In the genomic region with DNA sequence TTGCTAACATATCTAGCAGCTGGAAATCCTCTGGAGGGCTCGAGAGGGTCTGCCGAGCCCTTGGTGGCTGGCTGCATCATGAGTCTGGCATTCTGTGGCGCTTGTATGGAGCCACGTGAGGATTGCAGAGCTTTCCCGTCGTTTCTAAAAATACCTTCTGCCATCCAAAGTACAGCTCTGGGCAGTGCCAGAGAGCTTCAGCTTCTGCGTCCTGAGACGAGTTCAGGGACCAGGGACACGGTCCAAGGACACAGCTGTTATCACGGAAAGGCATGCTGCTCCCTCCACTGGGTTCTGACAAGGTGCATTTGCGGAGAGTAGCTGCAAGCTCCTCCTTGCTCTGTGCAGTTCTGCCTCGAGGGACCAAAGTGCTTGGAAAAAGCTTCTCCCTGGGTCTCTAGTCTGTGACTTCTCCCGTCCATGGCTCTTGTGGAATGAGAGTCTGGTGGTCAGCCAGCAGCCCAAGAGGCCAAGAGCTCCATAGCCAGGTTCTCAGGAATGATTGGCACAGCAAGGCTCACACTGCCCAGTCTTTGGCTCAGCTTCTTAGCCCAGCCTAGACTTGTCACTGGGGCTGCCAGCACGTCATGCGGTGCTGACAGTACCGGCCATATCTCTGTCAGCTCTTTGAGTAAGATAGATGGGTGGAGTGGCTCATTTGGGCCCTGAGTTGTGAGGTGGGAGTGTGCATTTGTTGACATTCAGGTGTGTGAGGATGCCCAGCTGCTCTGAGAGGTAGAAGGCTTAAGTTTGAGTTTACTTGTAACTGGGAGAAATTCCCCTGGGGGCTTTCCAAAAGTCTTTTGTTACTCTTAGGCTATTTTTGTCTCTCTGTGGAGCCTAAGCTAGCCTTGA, we compare ENCODE assay signal across 9 mouse cellular contexts. TPM values are rescaled to one million over a fixed set of nuclear protein-coding genes. Genes with fewer than 3 reads are reported as not detected.
A peak's percentile ranks its signal among the peaks of the same experiment; 100 is the strongest.
DNase-seq lines count a peak whose midpoint lies in the region; ATAC-seq and TF ChIP-seq lines count a peak whose summit lies in the region.
"Had no signal": no experiment of that assay in that cellular context is flagged by ENCODE, and none has a peak within 500 bp of the region (broad histone marks: within the 10 kb centered on the region; RNA-seq: fewer than 3 reads in every experiment).

No protein-coding gene starts in this region.

- no peak for TF ChIP-seq POLR2A in olfactory bulb, adult 2 months (IDR thresholded peaks at IDR 0.05; ENCODE audit: insufficient read depth, low read depth, low read length)

- intact Hi-C loops in left cerebral cortex, adult 2 months (cut with DNase I): no loop called here
- intact Hi-C loops in left cerebral cortex, postnatal 36 days (cut with DNase I): no loop called here

- DNase-seq in left cerebral cortex, adult 2 months (ENCODE audit: extremely low spot score in 1 of 2, low spot score in 2 of 2): no peak
- no peak for DNase-seq in left cerebral cortex, postnatal 36 days (ENCODE audit: low spot score in 2 of 2)
- peak; percentile 86 for DNase-seq in heart, embryonic 10.5 days (ENCODE audit: low spot score)
- no peak for DNase-seq in spleen, postnatal 4 days (ENCODE audit: low spot score in 2 of 2)
- no peak for DNase-seq in layer of hippocampus, adult 18-20 months (ENCODE audit: low spot score in 2 of 2)

- no peak for TF ChIP-seq CTCF in left cerebral cortex, adult 2 months (IDR thresholded peaks at IDR 0.05)
- TF ChIP-seq CTCF in olfactory bulb, adult 2 months (IDR thresholded peaks at IDR 0.05; ENCODE audit: insufficient read depth, low read depth, low read length): 0 out of 2 replicates have a peak, but pooled peaks have one; percentile 14

- peaks cover 44% of the 10 kb centered on the region for H3K4me1 ChIP-seq in heart, embryonic 10.5 days
- H3K4me1 ChIP-seq in olfactory bulb, adult 2 months (ENCODE audit: control insufficient read depth, insufficient read depth, low read length): peaks cover 27% of the 10 kb centered on the region

- H3K4me3 ChIP-seq in left cerebral cortex, adult 2 months: no peak overlapping the region
- peak overlapping the region; percentile 25 for H3K4me3 ChIP-seq in heart, embryonic 10.5 days
- H3K4me3 ChIP-seq in olfactory bulb, adult 2 months (ENCODE audit: insufficient read depth, low read depth, low read length): no peak overlapping the region
- H3K4me3 ChIP-seq: limb, embryonic 12.5 days had no signal

- no peaks in the 10 kb centered on the region for H3K9me3 ChIP-seq in heart, embryonic 10.5 days
- H3K9me3 ChIP-seq: limb, embryonic 12.5 days had no signal

- WGBS in heart, embryonic 10.5 days: 36% methylated on average over 16 of the region's 16 CpGs
- 37% methylated on average over 16 of the region's 16 CpGs for WGBS in olfactory bulb, adult 2 months

- H3K27ac ChIP-seq in left cerebral cortex, adult 2 months: peak overlapping the region; percentile 50
- peak overlapping the region; percentile 88 for H3K27ac ChIP-seq in heart, embryonic 10.5 days
- H3K27ac ChIP-seq in olfactory bulb, adult 2 months (ENCODE audit: insufficient read depth, low read depth, low read length): no peak overlapping the region
- H3K27ac ChIP-seq: limb, embryonic 12.5 days had no signal

- no peaks in the 10 kb centered on the region for H3K36me3 ChIP-seq in heart, embryonic 10.5 days
- H3K36me3 ChIP-seq: limb, embryonic 12.5 days had no signal

- peak; percentile 65 for ATAC-seq in cerebellum, adult (ENCODE audit: insufficient number of reproducible peaks, low FRiP score, low TSS enrichment)
- no peak for ATAC-seq in frontal cortex, adult (ENCODE audit: low TSS enrichment)

- no peaks in the 10 kb centered on the region for H3K27me3 ChIP-seq in heart, embryonic 10.5 days (ENCODE audit: insufficient read depth, poor library complexity, severe bottlenecking)

RNA-seq across cellular contexts. Expression of gene Synj2, which starts 56.5 kb away (rescaled TPM):
- 100 to 1,000 TPM; 130 to 132 TPM for total RNA-seq in left cerebral cortex, adult 2 months (2021)
- total RNA-seq in left cerebral cortex, postnatal 36 days (2021): 100 to 1,000 TPM in 1 of 2 experiments, 10 to 100 TPM in 1; 91.8 to 103 TPM
- polyA plus RNA-seq in heart, embryonic 10.5 days (2016; fragmentation: Nextera tagmentation; extraction: Ambion mirVana): 3.4 and 3.8 TPM in 2 replicates
- polyA plus RNA-seq in olfactory bulb, adult 2 months (2012; ENCODE audit: insufficient read depth, insufficient read length, low replicate concordance, missing spikeins): not detected in 2 replicates
- total RNA-seq in layer of hippocampus, adult 18-20 months (2021): 10 to 100 TPM; 71.8 to 73.5 TPM
